Mouse (Mus musculus) olfactory bulb, adult 2 months (tissue): ENCODE measurements around the gene Pepd.

ENCODE experiments used
- CTCF ChIP-seq: fragments of 200-500 bp; IDR thresholded peaks from 2 replicates; pipeline ENCODE4 v1.5.1; 2012; ENCODE audit warnings: low read depth, mild to moderate bottlenecking, low read length, moderate library complexity; ENCODE audit not compliant: insufficient read depth
- POLR2A ChIP-seq: fragments of 200-500 bp; IDR thresholded peaks from 2 replicates; pipeline ENCODE4 v1.6.1; 2012; ENCODE audit warnings: mild to moderate bottlenecking, low read depth, low read length, moderate library complexity; ENCODE audit not compliant: insufficient read depth

GRCm38 (mm10) chr7:34896461-34896860, 15.7 kb upstream of the Pepd start:
- TF ChIP-seq POLR2A (no peak), CTCF (no peak)
